7 mouse cellular contexts compared by ENCODE assay signal in genomic region chr7:19749389-19750216, GRCm38 (mm10). TPM values are rescaled to one million over a fixed set of nuclear protein-coding genes. Genes with fewer than 3 reads are reported as not detected.
DNase-seq lines count a peak whose midpoint lies in the region; ATAC-seq lines count a peak whose summit lies in the region.

No protein-coding gene starts in this region.

- peak overlapping the region; percentile 78 for H3K27ac ChIP-seq in embryonic facial prominence, embryonic 11.5 days (replicated peaks; ENCODE audit: low read depth, low read length)
- H3K27ac ChIP-seq in limb, embryonic 10.5 days, result peak overlapping the region; percentile 93
- peak overlapping the region; percentile 75 for H3K27ac ChIP-seq in midbrain, embryonic 13.5 days

- H3K27me3 ChIP-seq in embryonic facial prominence, embryonic 11.5 days (ENCODE audit: control insufficient read depth, insufficient read depth, low read length), result no peaks in the 10 kb centered on the region
- H3K27me3 ChIP-seq in limb, embryonic 10.5 days (ENCODE audit: low read depth, poor library complexity, severe bottlenecking), result no peaks in the 10 kb centered on the region
- H3K27me3 ChIP-seq in midbrain, embryonic 13.5 days, result no peaks in the 10 kb centered on the region

- no peaks in the 10 kb centered on the region for H3K36me3 ChIP-seq in embryonic facial prominence, embryonic 11.5 days (replicated peaks; ENCODE audit: control insufficient read depth, insufficient read depth, low read depth, low read length)
- H3K36me3 ChIP-seq in limb, embryonic 10.5 days, result peaks cover 7% of the 10 kb centered on the region
- 0 out of 2 replicates have a peak, but pooled peaks cover 2% of the 10 kb centered on the region for H3K36me3 ChIP-seq in midbrain, embryonic 13.5 days

- peak; percentile 93 for ATAC-seq in embryonic facial prominence, embryonic 11.5 days (replicated peaks; ENCODE audit: insufficient number of reproducible peaks, low FRiP score, low TSS enrichment, low read depth)
- peak; percentile 84 for ATAC-seq in granulocyte monocyte progenitor cell, adult 5-6 weeks (replicated peaks; ENCODE audit: poor library complexity, severe bottlenecking)
- peak; percentile 93 for ATAC-seq in midbrain, embryonic 13.5 days

- under 1% methylated on average over 44 of the region's 46 CpGs for WGBS in embryonic facial prominence, embryonic 11.5 days
- WGBS in limb, embryonic 10.5 days, result under 1% methylated on average over 46 of the region's 46 CpGs
- WGBS in midbrain, embryonic 13.5 days, result under 1% methylated on average over 46 of the region's 46 CpGs

- peak overlapping the region; percentile 74 for H3K4me3 ChIP-seq in embryonic facial prominence, embryonic 11.5 days (ENCODE audit: low read depth, low read length)
- peak overlapping the region; percentile 84 for H3K4me3 ChIP-seq in limb, embryonic 10.5 days
- H3K4me3 ChIP-seq in midbrain, embryonic 13.5 days (replicated peaks), result peak overlapping the region; percentile 85

- H3K4me2 ChIP-seq in embryonic facial prominence, embryonic 11.5 days (ENCODE audit: low read depth, low read length), result peak overlapping the region; percentile 72
- H3K4me2 ChIP-seq in midbrain, embryonic 13.5 days (replicated peaks), result peak overlapping the region; percentile 91

- H3K9ac ChIP-seq in embryonic facial prominence, embryonic 11.5 days (replicated peaks; ENCODE audit: low read length), result peak overlapping the region; percentile 74
- H3K9ac ChIP-seq in midbrain, embryonic 13.5 days (replicated peaks), result peak overlapping the region; percentile 93

- peak; percentile 99 for DNase-seq in adrenal gland, postnatal 14 days
- peak; percentile 99 for DNase-seq in embryonic facial prominence, embryonic 11.5 days (ENCODE audit: low spot score)
- peak; percentile 99 for DNase-seq in kidney, adult 11 months
- peak; percentile 99 for DNase-seq in limb, embryonic 10.5 days (ENCODE audit: low spot score)
- DNase-seq in spleen, adult 12 weeks (ENCODE audit: low spot score), result peak; percentile 61

- H3K4me1 ChIP-seq in embryonic facial prominence, embryonic 11.5 days (ENCODE audit: control insufficient read depth, insufficient read depth, low read length), result peaks cover 2% of the 10 kb centered on the region
- peaks cover 50% of the 10 kb centered on the region for H3K4me1 ChIP-seq in limb, embryonic 10.5 days
- peaks cover 46% of the 10 kb centered on the region for H3K4me1 ChIP-seq in midbrain, embryonic 13.5 days (replicated peaks)

- no peaks in the 10 kb centered on the region for H3K9me3 ChIP-seq in embryonic facial prominence, embryonic 11.5 days (replicated peaks; ENCODE audit: control insufficient read depth, low read length)
- H3K9me3 ChIP-seq in limb, embryonic 10.5 days (replicated peaks), result no peaks in the 10 kb centered on the region
- H3K9me3 ChIP-seq in midbrain, embryonic 13.5 days, result no peaks in the 10 kb centered on the region

RNA-seq across cellular contexts. Expression of gene Nectin2, which starts 0.7 kb away (rescaled TPM):
- 90.1 and 94.7 TPM in 2 replicates for total RNA-seq in adrenal gland, postnatal 14 days (2021)
- polyA plus RNA-seq in embryonic facial prominence, embryonic 11.5 days (2014; fragmentation: Nextera tagmentation; extraction: Ambion mirVana), result 69.8 and 73.0 TPM in 2 replicates
- total RNA-seq in granulocyte monocyte progenitor cell, adult 5-6 weeks (2014; fragmentation: Nextera tagmentation), result 1.7 and 2.0 TPM in 2 replicates
- 1.6 and 1.8 TPM in 2 replicates for total RNA-seq in granulocyte monocyte progenitor cell, adult 5-6 weeks (2017)
- 78.1 and 87.9 TPM in 2 replicates for polyA plus RNA-seq in limb, embryonic 10.5 days (2016; fragmentation: Nextera tagmentation; extraction: Ambion mirVana)
- polyA plus RNA-seq in midbrain, embryonic 13.5 days (2015; fragmentation: Nextera tagmentation; extraction: Ambion mirVana), result 40.6 and 48.0 TPM in 2 replicates

RNA-seq across cellular contexts. Expression of gene Bcam, which starts 21.2 kb away (rescaled TPM):
- total RNA-seq in adrenal gland, postnatal 14 days (2021), result 59.8 and 70.8 TPM in 2 replicates
- polyA plus RNA-seq in embryonic facial prominence, embryonic 11.5 days (2014; fragmentation: Nextera tagmentation; extraction: Ambion mirVana), result 43.8 and 52.0 TPM in 2 replicates
- total RNA-seq in granulocyte monocyte progenitor cell, adult 5-6 weeks (2014; fragmentation: Nextera tagmentation), result not detected in 2 replicates
- total RNA-seq in granulocyte monocyte progenitor cell, adult 5-6 weeks (2017), result not detected in 2 replicates
- 53.8 and 58.6 TPM in 2 replicates for polyA plus RNA-seq in limb, embryonic 10.5 days (2016; fragmentation: Nextera tagmentation; extraction: Ambion mirVana)
- polyA plus RNA-seq in midbrain, embryonic 13.5 days (2015; fragmentation: Nextera tagmentation; extraction: Ambion mirVana), result 5.2 and 6.4 TPM in 2 replicates

RNA-seq across cellular contexts. Expression of gene Tomm40, which starts 34.4 kb away (rescaled TPM):
- total RNA-seq in adrenal gland, postnatal 14 days (2021), result 136 and 145 TPM in 2 replicates
- polyA plus RNA-seq in embryonic facial prominence, embryonic 11.5 days (2014; fragmentation: Nextera tagmentation; extraction: Ambion mirVana), result 123 and 131 TPM in 2 replicates
- total RNA-seq in granulocyte monocyte progenitor cell, adult 5-6 weeks (2014; fragmentation: Nextera tagmentation), result 70.2 and 76.7 TPM in 2 replicates
- total RNA-seq in granulocyte monocyte progenitor cell, adult 5-6 weeks (2017), result 36.2 and 47.0 TPM in 2 replicates
- polyA plus RNA-seq in limb, embryonic 10.5 days (2016; fragmentation: Nextera tagmentation; extraction: Ambion mirVana), result 244 and 285 TPM in 2 replicates
- polyA plus RNA-seq in midbrain, embryonic 13.5 days (2015; fragmentation: Nextera tagmentation; extraction: Ambion mirVana), result 105 and 125 TPM in 2 replicates

RNA-seq across cellular contexts. Expression of gene Cblc, which starts 47.0 kb away (rescaled TPM):
- 1.4 TPM in 1 of 2 replicates, not detected in the other for total RNA-seq in adrenal gland, postnatal 14 days (2021)
- 1.1 and 1.7 TPM in 2 replicates for polyA plus RNA-seq in embryonic facial prominence, embryonic 11.5 days (2014; fragmentation: Nextera tagmentation; extraction: Ambion mirVana)
- total RNA-seq in granulocyte monocyte progenitor cell, adult 5-6 weeks (2014; fragmentation: Nextera tagmentation), result not detected in 2 replicates
- total RNA-seq in granulocyte monocyte progenitor cell, adult 5-6 weeks (2017), result not detected in 2 replicates
- polyA plus RNA-seq in limb, embryonic 10.5 days (2016; fragmentation: Nextera tagmentation; extraction: Ambion mirVana), result 1.4 and 1.6 TPM in 2 replicates
- polyA plus RNA-seq in midbrain, embryonic 13.5 days (2015; fragmentation: Nextera tagmentation; extraction: Ambion mirVana), result 0.32 TPM in 1 of 2 replicates, not detected in the other

RNA-seq across cellular contexts. Expression of gene Apoe, which starts 50.6 kb away (rescaled TPM):
- 972 and 3,675 TPM in 2 replicates for total RNA-seq in adrenal gland, postnatal 14 days (2021)
- 180 and 210 TPM in 2 replicates for polyA plus RNA-seq in embryonic facial prominence, embryonic 11.5 days (2014; fragmentation: Nextera tagmentation; extraction: Ambion mirVana)
- total RNA-seq in granulocyte monocyte progenitor cell, adult 5-6 weeks (2014; fragmentation: Nextera tagmentation), result 21.9 and 23.5 TPM in 2 replicates
- total RNA-seq in granulocyte monocyte progenitor cell, adult 5-6 weeks (2017), result 59.3 and 90.6 TPM in 2 replicates
- 63.0 and 83.6 TPM in 2 replicates for polyA plus RNA-seq in limb, embryonic 10.5 days (2016; fragmentation: Nextera tagmentation; extraction: Ambion mirVana)
- polyA plus RNA-seq in midbrain, embryonic 13.5 days (2015; fragmentation: Nextera tagmentation; extraction: Ambion mirVana), result 173 and 194 TPM in 2 replicates

Comparison
In these comparisons a context has a peak if more than half of its experiments do, and no peak if none do; other contexts are left out.
1. Peak in every context shown above with its lines: DNase-seq, ATAC-seq, H3K4me3 ChIP-seq and H3K27ac ChIP-seq.